ENCODE assay signal across 9 mouse cellular contexts in genomic region chr1:156741482-156742411, GRCm38 (mm10). TPM values are rescaled to one million over a fixed set of nuclear protein-coding genes. Genes with fewer than 3 reads are reported as not detected.
A peak's percentile ranks its signal among the peaks of the same experiment; 100 is the strongest.
DNase-seq lines count a peak whose midpoint lies in the region; ATAC-seq and TF ChIP-seq lines count a peak whose summit lies in the region.
"Had no signal": no experiment of that assay in that cellular context is flagged by ENCODE, and none has a peak within 500 bp of the region (broad histone marks: within the 10 kb centered on the region; RNA-seq: fewer than 3 reads in every experiment).

No protein-coding gene starts in this region.

- peaks cover 38% of the 10 kb centered on the region for H3K4me1 ChIP-seq in G1E (ENCODE audit: insufficient read depth, low read depth, low read length)
- 0 out of 2 replicates have a peak, but pooled peaks cover 4% of the 10 kb centered on the region for H3K4me1 ChIP-seq in forebrain, embryonic 10.5 days
- H3K4me1 ChIP-seq in hindbrain, embryonic 10.5 days (replicated peaks): peaks cover 11% of the 10 kb centered on the region

- ATAC-seq in G1E (ENCODE audit: extremely low read depth, insufficient number of reproducible peaks, low FRiP score, poor library complexity, severe bottlenecking): no peak

- H3K36me3 ChIP-seq in G1E (replicated peaks): no peaks in the 10 kb centered on the region
- H3K36me3 ChIP-seq in forebrain, embryonic 10.5 days (replicated peaks): no peaks in the 10 kb centered on the region
- H3K36me3 ChIP-seq in hindbrain, embryonic 10.5 days: no peaks in the 10 kb centered on the region
- H3K36me3 ChIP-seq: heart, embryonic 15.5 days had no signal

- no peak overlapping the region for H3K27ac ChIP-seq in forebrain, embryonic 10.5 days
- H3K27ac ChIP-seq in hindbrain, embryonic 10.5 days: no peak overlapping the region
- H3K27ac ChIP-seq: heart, embryonic 15.5 days had no signal

- 71% methylated on average over 11 of the region's 11 CpGs for WGBS in forebrain, embryonic 10.5 days
- 67% methylated on average over 11 of the region's 11 CpGs for WGBS in hindbrain, embryonic 10.5 days

- peak; percentile 97 for TF ChIP-seq CTCF in G1E (IDR thresholded peaks at IDR 0.05; ENCODE audit: low read depth, low read length)

- peak; percentile 63 for DNase-seq in G1E (ENCODE audit: low spot score)
- DNase-seq in c-Kit-negative CD71-positive TER-119-positive erythroid progenitor cells, embryonic 14.5 days (ENCODE audit: low read depth, low spot score): peak; percentile 66
- peak; percentile 68 for DNase-seq in forebrain, embryonic 10.5 days (ENCODE audit: extremely low spot score, low spot score)
- DNase-seq in hindbrain, embryonic 10.5 days (ENCODE audit: low spot score): peak; percentile 73
- DNase-seq in layer of hippocampus, postnatal 36 days: peak; percentile 44 to 63
- DNase-seq in lung, postnatal 36 days: peak; percentile 77
- DNase-seq in retina, embryonic 14.5 days (ENCODE audit: low spot score): peak; percentile 88
- peak; percentile 53 to 57 for DNase-seq in thymus, postnatal 36 days

- H3K9me3 ChIP-seq in G1E (replicated peaks): no peaks in the 10 kb centered on the region
- H3K9me3 ChIP-seq in forebrain, embryonic 10.5 days: no peaks in the 10 kb centered on the region
- H3K9me3 ChIP-seq in hindbrain, embryonic 10.5 days: no peaks in the 10 kb centered on the region
- H3K9me3 ChIP-seq: heart, embryonic 15.5 days had no signal

- H3K27me3 ChIP-seq in G1E (ENCODE audit: insufficient read depth, low read length): peaks cover 4% of the 10 kb centered on the region; the same call in 1 of the 2 replicates
- H3K27me3 ChIP-seq in forebrain, embryonic 10.5 days (ENCODE audit: poor library complexity, severe bottlenecking): no peaks in the 10 kb centered on the region
- H3K27me3 ChIP-seq in hindbrain, embryonic 10.5 days (ENCODE audit: insufficient read depth, poor library complexity, severe bottlenecking): no peaks in the 10 kb centered on the region
- H3K27me3 ChIP-seq: heart, embryonic 15.5 days had no signal

- no peak overlapping the region for H3K4me3 ChIP-seq in G1E (ENCODE audit: low read depth, low read length)
- H3K4me3 ChIP-seq in forebrain, embryonic 10.5 days: no peak overlapping the region
- no peak overlapping the region for H3K4me3 ChIP-seq in hindbrain, embryonic 10.5 days
- H3K4me3 ChIP-seq: heart, embryonic 15.5 days had no signal

RNA-seq across cellular contexts. Expression of gene Fam20b, which starts 22.9 kb away (rescaled TPM):
- total RNA-seq in G1E (2014; fragmentation: Nextera tagmentation) (36.1 and 43.3 TPM in 2 replicates), G1E (2017) (90.0 and 93.5 TPM in 2 replicates)
- polyA plus RNA-seq in G1E (2012): 9.7 and 11.8 TPM in 2 replicates
- polyA plus RNA-seq in forebrain, embryonic 10.5 days (2016; fragmentation: Nextera tagmentation; extraction: Ambion mirVana): 16.4 and 17.5 TPM in 2 replicates
- 19.4 and 19.9 TPM in 2 replicates for polyA plus RNA-seq in hindbrain, embryonic 10.5 days (2016; fragmentation: Nextera tagmentation; extraction: Ambion mirVana)
- 10 to 100 TPM; 76.5 to 78.5 TPM for total RNA-seq in layer of hippocampus, postnatal 36 days (2021)
